Mouse (Mus musculus) liver, postnatal 0 days (tissue): ENCODE results near the gene Pias4. TPM values are rescaled to one million over a fixed set of nuclear protein-coding genes. Genes with fewer than 3 reads are reported as not detected.

Source experiments
- ATAC-seq: fragments of 200-750 bp; cut with Nextera tagmentation; 2 replicates; pipeline ENCODE4 v1.8.0; 2017; ENCODE audit warnings: mild to moderate bottlenecking, moderate library complexity
- DNase-seq: peaks from one replicate; pipeline ENCODE4 v3.0.0-alpha.2; 2016
- H3K27ac ChIP-seq: fragments of 300-500 bp; sonication (generic); 2 replicates; pipeline ENCODE4 v1.5.1; 2014; ENCODE audit warnings: antibody characterized with exemption, moderate library complexity, mild to moderate bottlenecking, low read depth
- H3K27me3 ChIP-seq: fragments of 300-500 bp; sonication (generic); 2 replicates; pipeline ENCODE4 v1.6.1; 2014; ENCODE audit warnings: low read length, control low read depth, mixed read lengths; ENCODE audit not compliant: insufficient read depth
- H3K36me3 ChIP-seq: fragments of 300-500 bp; sonication (generic); replicated peaks from 2 replicates; pipeline ENCODE4 v1.6.1; 2014; ENCODE audit warnings: mild to moderate bottlenecking, control low read depth, low read length, moderate library complexity, mixed read lengths; ENCODE audit not compliant: insufficient read depth
- H3K4me1 ChIP-seq: fragments of 300-500 bp; sonication (generic); 2 replicates; pipeline ENCODE4 v1.6.1; 2014; ENCODE audit warnings: antibody characterized with exemption, mild to moderate bottlenecking, control low read depth; ENCODE audit not compliant: insufficient read depth
- H3K4me2 ChIP-seq: fragments of 300-500 bp; sonication (generic); 2 replicates; pipeline ENCODE4 v1.6.1; 2014; ENCODE audit warnings: low read depth, mild to moderate bottlenecking, low read length, moderate library complexity, mixed read lengths
- H3K4me3 ChIP-seq: fragments of 300-500 bp; sonication (generic); 2 replicates; pipeline ENCODE4 v1.5.1; 2014; ENCODE audit warnings: low read depth, low read length
- H3K9ac ChIP-seq: fragments of 300-500 bp; sonication (generic); replicated peaks from 2 replicates; pipeline ENCODE4 v1.6.1; 2014; ENCODE audit warnings: mild to moderate bottlenecking, moderate library complexity
- H3K9me3 ChIP-seq: fragments of 300-500 bp; sonication (generic); 2 replicates; pipeline ENCODE4 v1.6.1; 2016; ENCODE audit warnings: mild to moderate bottlenecking, control low read depth, low read length, mixed read lengths
- CTCF ChIP-seq: sonication (generic); IDR thresholded peaks from 2 replicates; pipeline ENCODE4 v1.5.1; 2016; ENCODE audit warnings: antibody characterized with exemption, low read depth
- EP300 ChIP-seq: IDR thresholded peaks from 2 replicates; pipeline ENCODE4 v1.6.1; 2016; ENCODE audit warnings: antibody characterized with exemption, low read depth, mild to moderate bottlenecking
- WGBS: fragments of 180-500 bp; shearing (Covaris S2); extraction: QIAGEN DNeasy Blood & Tissue Kit; methylation state at CpG from one replicate; pipeline ENCODE4 v1.1.7; 2014; ENCODE audit not compliant: insufficient replicate concordance; 5-methylcytosine and 5-hydroxymethylcytosine counted together
- polyA plus RNA-seq: library from polyadenylated mRNA; unstranded; fragments of >200 nt; fragmentation: Nextera tagmentation; extraction: Ambion mirVana; gene quantifications from 2 replicates; pipeline ENCODE4 v1.2.1, GENCODE M21; 2015

Gene Pias4
- polyA plus RNA-seq, 1 experiment from 2014 or later = 14.6 TPM

- no peak overlapping the region for H3K9ac ChIP-seq
- no peak overlapping the region for H3K4me2 ChIP-seq
- H3K9me3 ChIP-seq = no peaks in the 10 kb centered on the region
- ATAC-seq (no peak), DNase-seq (no peak)
- TF ChIP-seq EP300 = no peak
- TF ChIP-seq CTCF = peak; percentile 26
- H3K4me1 ChIP-seq = peaks cover 29% of the 10 kb centered on the region
- H3K27ac ChIP-seq = no peak overlapping the region
- H3K27me3 ChIP-seq = no peaks in the 10 kb centered on the region
- WGBS = 89% methylated on average over 32 of the region's 32 CpGs
- H3K4me3 ChIP-seq = no peak overlapping the region
- peaks cover 49% of the 10 kb centered on the region for H3K36me3 ChIP-seq
These were observed 12.0 kb upstream of the Pias4 start for GRCm38 (mm10) chr10:81179451-81180342.

- H3K4me3 ChIP-seq = no peak overlapping the region
- no peak overlapping the region for H3K27ac ChIP-seq
- H3K36me3 ChIP-seq = peaks cover 49% of the 10 kb centered on the region
- H3K4me1 ChIP-seq = peaks cover 31% of the 10 kb centered on the region
- no peak overlapping the region for H3K9ac ChIP-seq
- 0 out of 2 replicates have a peak overlapping the region, but pooled peaks have one; percentile 7 for H3K4me2 ChIP-seq
- no peaks in the 10 kb centered on the region for H3K9me3 ChIP-seq
- H3K27me3 ChIP-seq = no peaks in the 10 kb centered on the region
- no peak for ATAC-seq
- DNase-seq = no peak
- WGBS = 93% methylated on average over 11 of the region's 11 CpGs
- TF ChIP-seq CTCF (no peak), EP300 (no peak)
These were observed 11.2 kb upstream of the Pias4 start for GRCm38 (mm10) chr10:81178927-81179326.

- H3K4me2 ChIP-seq = peak overlapping the region; percentile 84
- H3K9ac ChIP-seq = peak overlapping the region; percentile 98
- H3K4me3 ChIP-seq = peak overlapping the region; percentile 82
- DNase-seq (no peak), ATAC-seq (no peak)
- peaks cover 49% of the 10 kb centered on the region for H3K36me3 ChIP-seq
- no peaks in the 10 kb centered on the region for H3K27me3 ChIP-seq
- H3K4me1 ChIP-seq = peaks cover 31% of the 10 kb centered on the region
- TF ChIP-seq EP300 = no peak
- TF ChIP-seq CTCF = no peak
- H3K27ac ChIP-seq = peak overlapping the region; percentile 93
- H3K9me3 ChIP-seq = no peaks in the 10 kb centered on the region
- 48% methylated on average over 14 of the region's 14 CpGs for WGBS
These were observed 10.4 kb upstream of the Pias4 start for GRCm38 (mm10) chr10:81177958-81178712.

GRCm38 (mm10) chr10:81177491-81177925 is 9.8 kb upstream of the Pias4 start:
- H3K27ac ChIP-seq = peak overlapping the region; percentile 93
- peak overlapping the region; percentile 84 for H3K4me2 ChIP-seq
- H3K4me3 ChIP-seq = peak overlapping the region; percentile 82
- peak; percentile 67 for ATAC-seq
- DNase-seq = peak; percentile 89
- TF ChIP-seq CTCF = no peak
- TF ChIP-seq EP300 = no peak
- H3K4me1 ChIP-seq = peaks cover 31% of the 10 kb centered on the region
- no peaks in the 10 kb centered on the region for H3K27me3 ChIP-seq
- H3K36me3 ChIP-seq = peaks cover 49% of the 10 kb centered on the region
- H3K9me3 ChIP-seq = no peaks in the 10 kb centered on the region
- peak overlapping the region; percentile 98 for H3K9ac ChIP-seq
- 7% methylated on average over 16 of the region's 16 CpGs for WGBS

GRCm38 (mm10) chr10:81176466-81177271 is 8.9 kb upstream of the Pias4 start, which contains the start of gene Eef2:
Gene Eef2 (plus strand): TSS chr10:81176631.
- TF ChIP-seq EP300 (0 out of 2 replicates have a peak, but pooled peaks have one; percentile 67), CTCF (0 out of 2 replicates have a peak, but pooled peaks have one; percentile 21)
- peak within 1 kb of the TSS; percentile 93 for H3K27ac ChIP-seq
- peaks cover 41% of the 10 kb centered on the region for H3K36me3 ChIP-seq
- DNase-seq (peak; percentile 99), ATAC-seq (peak; percentile 65)
- H3K9me3 ChIP-seq = no peaks in the 10 kb centered on the region
- peak within 1 kb of the TSS; percentile 82 for H3K4me3 ChIP-seq
- H3K9ac ChIP-seq = peak within 1 kb of the TSS; percentile 98
- peak within 1 kb of the TSS; percentile 84 for H3K4me2 ChIP-seq
- H3K4me1 ChIP-seq = peaks cover 31% of the 10 kb centered on the region
- under 1% methylated on average over 77 of the region's 77 CpGs for WGBS
- H3K27me3 ChIP-seq = no peaks in the 10 kb centered on the region
